Mouse (Mus musculus) heart, postnatal 0 days (tissue): ENCODE results near the gene Map1lc3b.

Source experiments
- CTCF ChIP-seq: IDR thresholded peaks from 2 replicates; pipeline ENCODE4 v1.5.1; 2016; ENCODE audit warnings: antibody characterized with exemption, control low read depth, low read depth
- EP300 ChIP-seq: IDR thresholded peaks from 2 replicates; pipeline ENCODE4 v1.6.1; 2016; ENCODE audit warnings: antibody characterized with exemption, low read depth

DNA sequence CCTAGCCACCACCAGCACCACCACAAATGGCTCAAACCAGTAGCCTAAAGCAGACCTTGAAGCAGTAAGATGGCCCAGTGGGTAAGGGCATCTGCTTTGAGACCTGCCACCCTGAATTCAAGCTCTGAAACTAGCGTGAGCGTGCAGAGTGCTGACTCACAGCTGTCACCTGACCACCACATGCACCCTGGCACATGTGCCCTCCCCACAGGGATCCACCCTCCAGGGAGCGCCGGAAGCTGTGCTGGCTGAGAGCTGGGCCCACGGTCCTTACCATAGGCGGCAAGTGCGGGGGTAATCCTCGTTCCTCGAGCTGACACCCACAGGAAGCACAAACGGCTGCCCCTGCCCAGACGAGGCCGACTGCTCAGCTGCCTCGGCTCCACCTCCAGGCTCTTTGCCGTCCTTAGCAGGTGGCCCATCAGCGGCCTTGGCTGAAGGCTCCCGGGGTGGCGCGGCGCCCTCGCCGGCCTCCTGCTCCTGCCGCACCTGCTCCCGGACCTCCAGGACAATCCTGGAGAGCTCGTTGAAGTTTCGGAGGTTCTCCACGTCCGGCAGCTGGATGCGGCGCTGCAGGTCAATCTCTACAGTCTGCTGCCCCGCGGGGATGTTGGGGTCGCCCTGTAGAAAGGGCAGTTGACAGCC is 36.2 kb upstream of the Map1lc3b start:
- TF ChIP-seq CTCF = no peak
- no peak for TF ChIP-seq EP300
